Mouse (Mus musculus): ENCODE results near the gene Lmf1.

DNA sequence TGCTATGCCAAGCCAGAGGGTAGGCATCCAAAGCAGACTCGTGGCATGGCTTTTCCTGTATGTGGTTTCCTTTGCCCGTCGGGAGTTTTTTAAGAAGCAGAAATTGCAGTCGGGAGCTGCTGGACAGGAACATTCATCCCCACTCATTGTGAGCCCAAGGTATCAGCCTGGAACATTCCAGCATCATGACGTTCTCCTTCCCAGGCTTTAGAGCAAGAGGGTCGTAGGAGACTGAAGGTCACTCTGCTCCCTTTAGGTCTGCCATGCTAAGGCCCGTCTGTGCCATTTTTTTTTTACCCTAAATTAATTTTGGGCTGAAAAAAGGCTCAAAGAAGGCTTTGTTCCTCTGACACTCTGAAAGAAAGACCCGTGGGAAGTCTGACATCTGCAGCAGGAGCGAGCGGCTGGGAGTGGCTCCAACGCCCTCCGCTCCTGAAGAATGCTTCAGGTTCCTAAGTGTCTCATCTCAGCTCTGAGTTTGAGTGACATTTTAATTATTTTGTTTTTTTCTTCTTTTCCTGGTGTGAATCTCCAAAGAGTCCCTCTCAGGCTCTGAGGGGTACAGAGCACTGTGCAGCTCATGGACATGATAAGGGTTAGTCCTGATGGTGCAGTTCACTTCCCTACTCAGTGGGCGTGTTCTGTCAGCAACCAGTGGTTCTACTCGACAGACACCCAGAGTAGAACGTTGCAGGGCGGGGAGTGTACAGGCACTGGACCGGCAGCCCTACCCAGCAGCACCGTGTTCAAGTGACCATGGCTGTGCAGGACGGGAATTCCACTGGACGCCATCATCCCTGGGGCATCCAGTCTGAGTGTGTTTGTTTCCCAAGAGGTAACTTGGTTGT is 47.5 kb downstream of the Lmf1 start:
- TF ChIP-seq CTCF (conservative IDR thresholded peaks at IDR 0.05; ENCODE audit: low read length) (no peak), NANOG (IDR thresholded peaks at IDR 0.05; ENCODE audit: borderline replicate concordance, low read length) (no peak)

Measured in E14TG2a.4 (cell line).